ENCODE assay signal across 8 mouse cellular contexts in the genomic region with DNA sequence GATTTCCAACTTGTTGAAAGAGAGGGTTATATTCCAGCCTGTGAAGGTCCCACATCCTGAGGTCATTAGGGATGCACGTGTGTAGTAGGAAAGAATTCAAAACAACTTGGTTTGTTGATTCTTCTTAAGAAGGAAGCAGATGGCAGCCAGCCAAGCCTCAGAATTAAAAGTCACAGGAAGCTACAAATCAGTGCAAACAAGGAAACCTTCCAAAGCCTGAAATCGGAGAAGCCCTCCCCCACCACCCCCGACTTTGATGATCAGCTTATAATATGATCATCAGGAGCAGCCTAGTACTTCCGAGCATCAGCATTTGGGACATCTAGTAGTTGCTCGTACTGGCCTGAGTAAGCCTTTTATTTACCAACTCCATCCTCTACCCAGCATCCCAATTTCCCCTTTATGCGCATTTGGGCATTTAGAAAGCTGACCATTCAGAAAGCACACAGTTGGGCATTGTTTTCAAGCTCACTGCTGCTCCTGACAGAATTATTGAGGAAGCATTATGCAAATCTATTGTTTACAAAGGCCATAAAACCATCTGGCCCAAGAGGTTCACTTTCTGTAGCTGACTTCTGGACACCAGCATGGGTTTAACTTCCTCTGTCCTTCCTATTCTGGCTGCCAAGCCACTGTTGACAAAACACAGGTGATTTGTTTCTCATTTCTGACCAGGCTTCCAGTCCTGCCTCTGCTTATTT. TPM values are rescaled to one million over a fixed set of nuclear protein-coding genes. Genes with fewer than 3 reads are reported as not detected.
A peak's percentile ranks its signal among the peaks of the same experiment; 100 is the strongest.
DNase-seq lines count a peak whose midpoint lies in the region; ATAC-seq lines count a peak whose summit lies in the region.

No protein-coding gene starts in this region.

- no peak overlapping the region for H3K27ac ChIP-seq in hindbrain, embryonic 11.5 days (ENCODE audit: low read depth, low read length)
- no peak overlapping the region for H3K27ac ChIP-seq in hindbrain, embryonic 16.5 days (ENCODE audit: low read depth, low read length)

- H3K36me3 ChIP-seq in hindbrain, embryonic 11.5 days (ENCODE audit: control insufficient read depth, insufficient read depth, low read length), result no peaks in the 10 kb centered on the region
- no peaks in the 10 kb centered on the region for H3K36me3 ChIP-seq in hindbrain, embryonic 16.5 days (ENCODE audit: control insufficient read depth, insufficient read depth, low read length)

- no peaks in the 10 kb centered on the region for H3K9me3 ChIP-seq in hindbrain, embryonic 11.5 days (ENCODE audit: control insufficient read depth, low read length)
- H3K9me3 ChIP-seq in hindbrain, embryonic 16.5 days (ENCODE audit: control insufficient read depth, low read length), result no peaks in the 10 kb centered on the region

- no peaks in the 10 kb centered on the region; the same call in 1 of the 2 replicates for H3K4me1 ChIP-seq in hindbrain, embryonic 11.5 days (replicated peaks; ENCODE audit: control insufficient read depth, insufficient read depth, low read length)
- H3K4me1 ChIP-seq in hindbrain, embryonic 16.5 days (ENCODE audit: control insufficient read depth, insufficient read depth, low read depth, low read length), result no peaks in the 10 kb centered on the region

- peak; percentile 18 for DNase-seq in hindbrain, embryonic 11.5 days (ENCODE audit: low spot score)
- DNase-seq in Muller cell, postnatal 12 days (ENCODE audit: inconsistent ontology term), result peak; percentile 12
- peak; percentile 32 for DNase-seq in embryo, embryonic 11.5 days (ENCODE audit: low read depth, low spot score)
- peak; percentile 31 for DNase-seq in hindlimb bud, embryonic 11.5 days (ENCODE audit: extremely low spot score, low read depth, low spot score)
- DNase-seq in lung, adult 18-20 months, result peak; percentile 19 to 30
- peak; percentile 41 for DNase-seq in telencephalon, adult 2 months (ENCODE audit: low read depth, low spot score)
- DNase-seq in MN1 (ENCODE audit: low spot score), result no peak

- WGBS in hindbrain, embryonic 11.5 days, result 50% methylated on average over 6 of the region's 6 CpGs
- WGBS in hindbrain, embryonic 16.5 days, result 39% methylated on average over 6 of the region's 6 CpGs

- no peaks in the 10 kb centered on the region for H3K27me3 ChIP-seq in hindbrain, embryonic 11.5 days (ENCODE audit: control insufficient read depth, insufficient read depth, low read length)
- no peaks in the 10 kb centered on the region for H3K27me3 ChIP-seq in hindbrain, embryonic 16.5 days (replicated peaks; ENCODE audit: control insufficient read depth, insufficient read depth, low read length)

- no peak for ATAC-seq in hindbrain, embryonic 11.5 days (ENCODE audit: low FRiP score)
- no peak for ATAC-seq in hindbrain, embryonic 16.5 days

- no peak overlapping the region for H3K4me2 ChIP-seq in hindbrain, embryonic 11.5 days (replicated peaks; ENCODE audit: low read depth, low read length)
- H3K4me2 ChIP-seq in hindbrain, embryonic 16.5 days (ENCODE audit: low read length), result no peak overlapping the region

- H3K9ac ChIP-seq in hindbrain, embryonic 11.5 days (ENCODE audit: low read depth, low read length), result no peak overlapping the region
- H3K9ac ChIP-seq in hindbrain, embryonic 16.5 days (ENCODE audit: low read depth, low read length), result no peak overlapping the region

- H3K4me3 ChIP-seq in hindbrain, embryonic 11.5 days (ENCODE audit: low read depth, low read length), result no peak overlapping the region
- H3K4me3 ChIP-seq in hindbrain, embryonic 16.5 days (ENCODE audit: low read length), result no peak overlapping the region

RNA-seq across cellular contexts. Expression of gene Ppp3ca, which starts 59.9 kb away (rescaled TPM):
- 70.9 and 71.9 TPM in 2 replicates for polyA plus RNA-seq in hindbrain, embryonic 11.5 days (2014; fragmentation: Nextera tagmentation; extraction: Ambion mirVana)
- 154 TPM in 2 replicates for polyA plus RNA-seq in hindbrain, embryonic 16.5 days (2015; fragmentation: Nextera tagmentation; extraction: Ambion mirVana)
